Comparison of ENCODE assay signal across 11 mouse cellular contexts in genomic region chr3:20776128-20776963, GRCm38 (mm10).
A peak's percentile ranks its signal among the peaks of the same experiment; 100 is the strongest.
DNase-seq lines count a peak whose midpoint lies in the region; ATAC-seq lines count a peak whose summit lies in the region.
"Had no signal": no experiment of that assay in that cellular context is flagged by ENCODE, and none has a peak within 500 bp of the region (broad histone marks: within the 10 kb centered on the region; RNA-seq: fewer than 3 reads in every experiment).

No protein-coding gene starts in this region.

- H3K36me3 ChIP-seq in heart, embryonic 11.5 days (ENCODE audit: control insufficient read depth, insufficient read depth, low read length) = no peaks in the 10 kb centered on the region
- H3K36me3 ChIP-seq: embryonic facial prominence, embryonic 15.5 days; liver, embryonic 13.5 days had no signal

- no peak for ATAC-seq in heart, embryonic 11.5 days (replicated peaks; ENCODE audit: insufficient number of reproducible peaks, low FRiP score, low TSS enrichment)

- intact Hi-C loops in left cerebral cortex, postnatal 25 days (cut with DNase I) = loop anchor here (5.0 kb wide), 4 partner anchors 39 to 116 kb away; no protein-coding TSS in a partner anchor

- 84% methylated on average over 4 of the region's 4 CpGs for WGBS in heart, embryonic 11.5 days (ENCODE audit: insufficient replicate concordance)

- no peak overlapping the region for H3K9ac ChIP-seq in heart, embryonic 11.5 days (ENCODE audit: low read depth, low read length)
- H3K9ac ChIP-seq: embryonic facial prominence, embryonic 15.5 days; liver, embryonic 13.5 days had no signal

- H3K9me3 ChIP-seq in heart, embryonic 11.5 days (replicated peaks; ENCODE audit: control insufficient read depth, low read length) = no peaks in the 10 kb centered on the region
- H3K9me3 ChIP-seq: embryonic facial prominence, embryonic 15.5 days; liver, embryonic 13.5 days had no signal

- H3K4me1 ChIP-seq in heart, embryonic 11.5 days (ENCODE audit: control insufficient read depth, insufficient read depth, low read length) = no peaks in the 10 kb centered on the region
- H3K4me1 ChIP-seq: embryonic facial prominence, embryonic 15.5 days; liver, embryonic 13.5 days had no signal

- H3K27me3 ChIP-seq in heart, embryonic 11.5 days (ENCODE audit: control insufficient read depth, insufficient read depth, low read length) = no peaks in the 10 kb centered on the region
- H3K27me3 ChIP-seq: embryonic facial prominence, embryonic 15.5 days; liver, embryonic 13.5 days had no signal

- peak; percentile 40 for DNase-seq in heart, adult 11 months
- peak; percentile 28 to 79 for DNase-seq in frontal cortex, postnatal 36 days (ENCODE audit: low spot score in 2 of 2)
- DNase-seq in left cerebral cortex, postnatal 25 days (ENCODE audit: low spot score in 2 of 2) = peak; percentile 34 to 87
- peak; percentile 30 to 36 for DNase-seq in right cerebral cortex, adult 2 months (ENCODE audit: low spot score in 2 of 2)
- no peak for DNase-seq in ovary, postnatal 10 days (ENCODE audit: low spot score)
- DNase-seq in lung, postnatal 14 days = no peak
- DNase-seq in adrenal gland, adult 18-20 months (ENCODE audit: low spot score in 2 of 2) = no peak
- DNase-seq: B cell, adult 2 months; liver, embryonic 13.5 days had no signal

- no peak overlapping the region for H3K4me3 ChIP-seq in heart, embryonic 11.5 days (ENCODE audit: low read depth, low read length)
- H3K4me3 ChIP-seq: embryonic facial prominence, embryonic 15.5 days; liver, embryonic 13.5 days had no signal

- H3K27ac ChIP-seq in heart, embryonic 11.5 days (ENCODE audit: low read depth, low read length) = no peak overlapping the region
- H3K27ac ChIP-seq: embryonic facial prominence, embryonic 15.5 days; liver, embryonic 13.5 days had no signal

- no peak overlapping the region for H3K4me2 ChIP-seq in heart, embryonic 11.5 days
- H3K4me2 ChIP-seq: embryonic facial prominence, embryonic 15.5 days; liver, embryonic 13.5 days had no signal

Comparison
In these comparisons a context has a peak if more than half of its experiments do, and no peak if none do; other contexts are left out.
1. DNase-seq: peak in heart, adult 11 months (single experiment), frontal cortex, postnatal 36 days (2 of 2), left cerebral cortex, postnatal 25 days (2 of 2) and right cerebral cortex, adult 2 months (2 of 2); none in ovary, postnatal 10 days (single experiment), lung, postnatal 14 days (single experiment) and adrenal gland, adult 18-20 months (0 of 2).